Mouse (Mus musculus): ENCODE data around the gene Gm7951. TPM values are rescaled to one million over a fixed set of nuclear protein-coding genes. Genes with fewer than 3 reads are reported as not detected.
"Not testable (repeated sequence)": the region's sequence is repeated elsewhere in the genome, so short reads cannot be mapped to it uniquely, and the experiment has no call there.

Gm7951 gene
- not detected in 2 replicates for polyA plus RNA-seq (2014; fragmentation: Nextera tagmentation; extraction: Ambion mirVana)

GRCm38 (mm10) chr14:42117269-42117668 lies at the start of gene Gm7951:
TSS of gene Gm7951 (minus strand) at chr14:42117369.
- not testable (repeated sequence) for H3K27me3 ChIP-seq (ENCODE audit: control insufficient read depth, insufficient read depth, low read length); H3K36me3 ChIP-seq (ENCODE audit: control insufficient read depth, insufficient read depth, low read length); ATAC-seq (ENCODE audit: insufficient number of reproducible peaks, low FRiP score, low TSS enrichment, low read depth); H3K9ac ChIP-seq (ENCODE audit: low read length); H3K4me2 ChIP-seq (ENCODE audit: low read depth, severe bottlenecking); DNase-seq (ENCODE audit: low spot score); H3K9me3 ChIP-seq (ENCODE audit: control insufficient read depth, low read length); H3K4me3 ChIP-seq (ENCODE audit: low read depth, low read length); H3K27ac ChIP-seq (replicated peaks; ENCODE audit: low read depth, low read length); H3K4me1 ChIP-seq (ENCODE audit: control insufficient read depth, insufficient read depth, low read length)
- no CpG with 5 or more reads among the region's 2 CpGs for WGBS

- not testable (repeated sequence) for ATAC-seq (ENCODE audit: insufficient number of reproducible peaks, low FRiP score, low TSS enrichment, low read depth); DNase-seq (ENCODE audit: low spot score)
Observed at GRCm38 (mm10) chr14:42162522-42162921, 45.4 kb upstream of the Gm7951 start, which contains the start of gene Gm17027. TSS of gene Gm17027 (minus strand) at chr14:42162622.

GRCm38 (mm10) chr14:42134571-42134970 lies 17.4 kb upstream of the Gm7951 start:
- H3K36me3 ChIP-seq (ENCODE audit: control insufficient read depth, insufficient read depth, low read length); DNase-seq (ENCODE audit: low spot score); H3K9ac ChIP-seq (ENCODE audit: low read length); H3K27ac ChIP-seq (replicated peaks; ENCODE audit: low read depth, low read length); H3K4me2 ChIP-seq (ENCODE audit: low read depth, severe bottlenecking); ATAC-seq (ENCODE audit: insufficient number of reproducible peaks, low FRiP score, low TSS enrichment, low read depth); H3K4me1 ChIP-seq (ENCODE audit: control insufficient read depth, insufficient read depth, low read length); H3K9me3 ChIP-seq (ENCODE audit: control insufficient read depth, low read length); H3K27me3 ChIP-seq (ENCODE audit: control insufficient read depth, insufficient read depth, low read length); H3K4me3 ChIP-seq (ENCODE audit: low read depth, low read length): not testable (repeated sequence)
- WGBS = 78% methylated on average over 5 of the region's 8 CpGs

More at GRCm38 (mm10) chr14:42162522-42162921, 45.4 kb upstream of the Gm7951 start, which contains the start of gene Gm17027:
- not testable (repeated sequence) for H3K4me3 ChIP-seq (ENCODE audit: low read depth, low read length); H3K9ac ChIP-seq (ENCODE audit: low read length); H3K4me2 ChIP-seq (ENCODE audit: low read depth, severe bottlenecking); H3K27me3 ChIP-seq (ENCODE audit: control insufficient read depth, insufficient read depth, low read length); H3K27ac ChIP-seq (replicated peaks; ENCODE audit: low read depth, low read length); H3K36me3 ChIP-seq (ENCODE audit: control insufficient read depth, insufficient read depth, low read length); H3K9me3 ChIP-seq (ENCODE audit: control insufficient read depth, low read length); H3K4me1 ChIP-seq (ENCODE audit: control insufficient read depth, insufficient read depth, low read length)
- WGBS = 83% methylated on average over 1 of the region's 2 CpGs

GRCm38 (mm10) chr14:42133806-42134205 lies 16.6 kb upstream of the Gm7951 start:
- H3K4me3 ChIP-seq (ENCODE audit: low read depth, low read length); H3K4me2 ChIP-seq (ENCODE audit: low read depth, severe bottlenecking); H3K4me1 ChIP-seq (ENCODE audit: control insufficient read depth, insufficient read depth, low read length); DNase-seq (ENCODE audit: low spot score); H3K27me3 ChIP-seq (ENCODE audit: control insufficient read depth, insufficient read depth, low read length); H3K9me3 ChIP-seq (ENCODE audit: control insufficient read depth, low read length); H3K27ac ChIP-seq (replicated peaks; ENCODE audit: low read depth, low read length); H3K36me3 ChIP-seq (ENCODE audit: control insufficient read depth, insufficient read depth, low read length); H3K9ac ChIP-seq (ENCODE audit: low read length); ATAC-seq (ENCODE audit: insufficient number of reproducible peaks, low FRiP score, low TSS enrichment, low read depth): not testable (repeated sequence)
- WGBS = 50% methylated on average over 9 of the region's 14 CpGs

Other genes starting within 250 kb of the Gm7951 start
- gene Gm7980, start 210.1 kb downstream of the Gm7951 start, polyA plus RNA-seq (2014; fragmentation: Nextera tagmentation; extraction: Ambion mirVana) = not detected in 2 replicates
- not detected in 2 replicates for gene 1700049E17Rik1, start 192.4 kb downstream of the Gm7951 start, polyA plus RNA-seq (2014; fragmentation: Nextera tagmentation; extraction: Ambion mirVana)
- not detected in 2 replicates for gene 1700024B05Rik, start 173.4 kb downstream of the Gm7951 start, polyA plus RNA-seq (2014; fragmentation: Nextera tagmentation; extraction: Ambion mirVana)
- gene Gm6401, start 149.4 kb downstream of the Gm7951 start, polyA plus RNA-seq (2014; fragmentation: Nextera tagmentation; extraction: Ambion mirVana) = not detected in 2 replicates
- not detected in 2 replicates for gene Gm3543, start 134.0 kb downstream of the Gm7951 start, polyA plus RNA-seq (2014; fragmentation: Nextera tagmentation; extraction: Ambion mirVana)
- not detected in 2 replicates for gene Gm17027, start 45.3 kb upstream of the Gm7951 start, polyA plus RNA-seq (2014; fragmentation: Nextera tagmentation; extraction: Ambion mirVana)
- gene Gm3573, start 73.4 kb upstream of the Gm7951 start, polyA plus RNA-seq (2014; fragmentation: Nextera tagmentation; extraction: Ambion mirVana) = not detected in 2 replicates
- gene Gm17026, start 142.7 kb upstream of the Gm7951 start, polyA plus RNA-seq (2014; fragmentation: Nextera tagmentation; extraction: Ambion mirVana) = not detected in 2 replicates
- not detected in 2 replicates for gene Gm9611, start 180.0 kb upstream of the Gm7951 start, polyA plus RNA-seq (2014; fragmentation: Nextera tagmentation; extraction: Ambion mirVana)
- gene Gm7995, start 192.8 kb upstream of the Gm7951 start, polyA plus RNA-seq (2014; fragmentation: Nextera tagmentation; extraction: Ambion mirVana) = not detected in 2 replicates